Comparison of ENCODE assay signal across 9 mouse cellular contexts in genomic region chr13:35798645-35799044, GRCm38 (mm10).
DNase-seq lines count a peak whose midpoint lies in the region; ATAC-seq and TF ChIP-seq lines count a peak whose summit lies in the region.
"Had no signal": no experiment of that assay in that cellular context is flagged by ENCODE, and none has a peak within 500 bp of the region (broad histone marks: within the 10 kb centered on the region; RNA-seq: fewer than 3 reads in every experiment).

No protein-coding gene starts in this region.

- TF ChIP-seq POLR2A in bone marrow, adult 2 months (IDR thresholded peaks at IDR 0.05; ENCODE audit: borderline replicate concordance, control insufficient read depth, low read depth, low read length): no peak

- WGBS in kidney, postnatal 0 days: 70% methylated on average over 9 of the region's 9 CpGs
- WGBS in bone marrow, adult 2 months: 67% methylated on average over 9 of the region's 9 CpGs
- WGBS in liver, embryonic 15.5 days (ENCODE audit: insufficient replicate concordance): 54% methylated on average over 9 of the region's 9 CpGs
- WGBS in midbrain, embryonic 15.5 days: 75% methylated on average over 9 of the region's 9 CpGs

- ATAC-seq in kidney, postnatal 0 days (replicated peaks; ENCODE audit: low FRiP score, low read depth): no peak
- ATAC-seq in erythroblast, adult 5-6 weeks (replicated peaks; ENCODE audit: low FRiP score, poor library complexity, severe bottlenecking): peak; percentile 37; the same call in 1 of the 2 replicates
- no peak for ATAC-seq in liver, embryonic 15.5 days (ENCODE audit: insufficient read depth)
- ATAC-seq in midbrain, embryonic 15.5 days (replicated peaks): no peak

- H3K4me2 ChIP-seq in kidney, postnatal 0 days (ENCODE audit: low read length): no peak overlapping the region
- H3K4me2 ChIP-seq in liver, embryonic 15.5 days: no peak overlapping the region
- no peak overlapping the region for H3K4me2 ChIP-seq in midbrain, embryonic 15.5 days
- H3K4me2 ChIP-seq: embryonic facial prominence, embryonic 12.5 days had no signal

- 0 out of 2 replicates have a peak, but pooled peaks cover 5% of the 10 kb centered on the region for H3K4me1 ChIP-seq in kidney, postnatal 0 days (replicated peaks; ENCODE audit: insufficient read depth, low read length)
- peaks cover 92% of the 10 kb centered on the region for H3K4me1 ChIP-seq in E14TG2a.4 (replicated peaks; ENCODE audit: low read depth, low read length)
- peaks cover 13% of the 10 kb centered on the region for H3K4me1 ChIP-seq in bone marrow, adult 2 months (ENCODE audit: control insufficient read depth, insufficient read depth, low read length)
- peaks cover 78% of the 10 kb centered on the region for H3K4me1 ChIP-seq in liver, embryonic 15.5 days (replicated peaks)
- H3K4me1 ChIP-seq in midbrain, embryonic 15.5 days: no peaks in the 10 kb centered on the region

- H3K27me3 ChIP-seq in kidney, postnatal 0 days (ENCODE audit: insufficient read depth, low read length): no peaks in the 10 kb centered on the region
- H3K27me3 ChIP-seq in E14TG2a.4 (ENCODE audit: insufficient read depth, low read length): no peaks in the 10 kb centered on the region
- no peaks in the 10 kb centered on the region for H3K27me3 ChIP-seq in liver, embryonic 15.5 days
- H3K27me3 ChIP-seq in midbrain, embryonic 15.5 days (replicated peaks): no peaks in the 10 kb centered on the region
- H3K27me3 ChIP-seq: embryonic facial prominence, embryonic 12.5 days had no signal

- H3K27ac ChIP-seq in kidney, postnatal 0 days: no peak overlapping the region
- no peak overlapping the region for H3K27ac ChIP-seq in bone marrow, adult 2 months (ENCODE audit: control insufficient read depth, insufficient read depth, low read depth, low read length, poor library complexity)
- peak overlapping the region; percentile 89; the same call in 1 of the 2 replicates for H3K27ac ChIP-seq in liver, embryonic 15.5 days (replicated peaks)
- no peak overlapping the region for H3K27ac ChIP-seq in midbrain, embryonic 15.5 days
- H3K27ac ChIP-seq: embryonic facial prominence, embryonic 12.5 days had no signal

- H3K4me3 ChIP-seq in kidney, postnatal 0 days (replicated peaks; ENCODE audit: low read depth, low read length): no peak overlapping the region
- no peak overlapping the region; the same call in 1 of the 2 replicates for H3K4me3 ChIP-seq in E14TG2a.4 (replicated peaks; ENCODE audit: low read length)
- H3K4me3 ChIP-seq in bone marrow, adult 2 months (replicated peaks; ENCODE audit: control insufficient read depth, low read depth, low read length): no peak overlapping the region
- H3K4me3 ChIP-seq in liver, embryonic 15.5 days (replicated peaks): no peak overlapping the region
- H3K4me3 ChIP-seq in midbrain, embryonic 15.5 days: no peak overlapping the region
- H3K4me3 ChIP-seq: embryonic facial prominence, embryonic 12.5 days had no signal

- H3K9me3 ChIP-seq in kidney, postnatal 0 days (replicated peaks; ENCODE audit: low read length): no peaks in the 10 kb centered on the region
- H3K9me3 ChIP-seq in E14TG2a.4 (ENCODE audit: low read length): no peaks in the 10 kb centered on the region
- no peaks in the 10 kb centered on the region for H3K9me3 ChIP-seq in liver, embryonic 15.5 days (replicated peaks)
- no peaks in the 10 kb centered on the region for H3K9me3 ChIP-seq in midbrain, embryonic 15.5 days
- H3K9me3 ChIP-seq: embryonic facial prominence, embryonic 12.5 days had no signal

- H3K36me3 ChIP-seq in kidney, postnatal 0 days (ENCODE audit: insufficient read depth, low read length): no peaks in the 10 kb centered on the region
- H3K36me3 ChIP-seq in E14TG2a.4 (ENCODE audit: insufficient read depth, low read length): peaks cover 65% of the 10 kb centered on the region
- H3K36me3 ChIP-seq in liver, embryonic 15.5 days (replicated peaks): 0 out of 2 replicates have a peak, but pooled peaks cover 4% of the 10 kb centered on the region
- no peaks in the 10 kb centered on the region for H3K36me3 ChIP-seq in midbrain, embryonic 15.5 days (replicated peaks)
- H3K36me3 ChIP-seq: embryonic facial prominence, embryonic 12.5 days had no signal

- H3K9ac ChIP-seq in kidney, postnatal 0 days (ENCODE audit: low read depth, low read length): no peak overlapping the region
- no peak overlapping the region for H3K9ac ChIP-seq in liver, embryonic 15.5 days
- H3K9ac ChIP-seq in midbrain, embryonic 15.5 days: no peak overlapping the region
- H3K9ac ChIP-seq: embryonic facial prominence, embryonic 12.5 days had no signal

- DNase-seq in kidney, postnatal 0 days (ENCODE audit: low spot score): peak; percentile 59
- no peak for DNase-seq in kidney, adult 18-20 months
- peak; percentile 68 for DNase-seq in thymus, postnatal 0 days (ENCODE audit: low spot score)

- TF ChIP-seq CTCF in kidney, postnatal 0 days (IDR thresholded peaks at IDR 0.05; ENCODE audit: low read depth): peak; percentile 63
- peak; percentile 46 for TF ChIP-seq CTCF in E14TG2a.4 (conservative IDR thresholded peaks at IDR 0.05; ENCODE audit: low read length)
- TF ChIP-seq CTCF in bone marrow, adult 2 months (IDR thresholded peaks at IDR 0.05; ENCODE audit: control insufficient read depth, insufficient read depth, low read length): peak; percentile 50
